Mouse (Mus musculus) regulatory T cell (primary cell): Measurements from ENCODE around the gene Gm2956.
"Not testable (repeated sequence)": the region's sequence is repeated elsewhere in the genome, so short reads cannot be mapped to it uniquely, and the experiment has no call there.

Experiments
- in situ Hi-C: fragments of 300-600 bp; cut with MboI, MseI; formaldehyde crosslinking; loops from one replicate; pipeline ENCODE4 v1.15.1; 2025; ENCODE audit warnings: high pct_unique_total_duplicates

Gm2956 gene

DNA sequence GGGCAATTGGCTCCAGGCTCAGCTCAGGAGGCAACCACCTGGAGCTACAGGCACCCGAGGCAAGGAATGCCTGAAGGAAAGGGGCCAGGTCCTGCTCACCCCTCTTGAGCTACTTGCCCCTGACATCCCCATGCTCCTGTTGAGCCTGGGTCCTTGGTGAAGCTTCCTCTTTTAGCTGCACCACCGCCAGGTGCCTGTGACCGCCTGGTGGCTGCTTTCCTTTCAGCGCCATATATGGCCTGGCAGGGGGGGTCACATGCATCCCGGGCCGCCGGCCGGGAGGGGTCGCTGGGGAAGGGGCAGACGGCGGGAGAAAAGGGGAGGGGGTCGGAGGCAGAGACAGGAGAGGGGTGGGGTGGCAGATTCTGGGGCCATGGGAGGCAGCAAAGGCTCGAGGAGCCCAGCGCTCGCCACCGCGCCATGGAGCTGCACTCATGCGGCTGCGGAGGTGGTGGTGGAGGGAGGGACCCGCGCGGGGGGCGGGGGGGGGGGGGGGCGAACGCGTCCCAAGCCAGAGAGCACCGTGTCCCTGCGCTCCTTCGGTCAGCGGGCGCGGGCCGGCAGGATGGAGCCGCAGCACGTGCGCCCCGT lies at the start of gene Gm2956:
Gene Gm2956 (plus strand): TSS at position 541 of the 591 bp plus-strand sequence.
- in situ Hi-C loops = not testable (repeated sequence)

DNA sequence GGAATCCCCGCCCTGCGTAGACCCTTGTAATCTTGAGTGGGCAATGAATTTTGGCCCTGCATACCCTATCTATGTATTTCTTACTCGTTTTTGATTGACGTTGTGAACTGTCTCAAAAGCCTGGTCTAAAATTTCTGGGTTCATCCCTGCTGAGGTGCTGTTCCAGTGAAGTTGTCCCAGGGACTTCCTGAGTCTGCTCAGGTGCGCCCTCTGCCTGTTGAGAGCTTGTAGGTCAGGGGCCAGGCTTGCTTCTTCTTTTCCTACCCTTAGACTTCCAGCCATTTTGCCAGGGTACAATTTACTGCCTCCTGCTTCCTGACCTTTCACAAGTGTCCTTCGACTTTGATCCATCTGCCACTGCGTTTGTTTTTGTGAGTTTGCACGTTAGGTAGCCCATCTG lies 979 bp downstream of the Gm2956 start:
- in situ Hi-C loops = not testable (repeated sequence)

DNA sequence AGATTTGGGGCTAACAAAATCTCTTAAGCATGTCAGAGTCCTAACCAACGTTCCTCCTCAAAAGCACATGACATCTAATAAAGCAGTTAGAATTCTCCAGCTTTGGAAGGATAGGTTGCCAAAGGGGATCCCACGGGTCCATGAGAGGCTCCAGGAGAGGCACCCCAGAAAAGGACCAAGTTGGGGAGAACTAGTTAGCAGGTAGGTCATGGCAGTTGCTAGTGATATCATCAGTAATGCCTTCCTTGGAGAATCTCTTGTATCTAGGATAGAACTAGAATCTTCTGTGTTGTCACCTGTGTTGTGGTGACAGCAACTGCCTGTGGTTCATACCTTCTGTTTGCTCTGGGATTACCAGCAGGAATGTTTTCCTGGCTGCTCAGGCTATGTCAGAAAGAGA lies 62.4 kb downstream of the Gm2956 start, which contains the start of gene Gm10413:
Gene Gm10413 (plus strand): TSS at position 301 of the 400 bp plus-strand sequence.
- in situ Hi-C loops = not testable (repeated sequence)
